Mouse (Mus musculus) G1E (cell line): Measurements from ENCODE around the gene Arsg.

Source experiments
- CTCF ChIP-seq: IDR thresholded peaks from 2 replicates; pipeline ENCODE4 v1.5.1; 2012; ENCODE audit warnings: low read depth, low read length, inconsistent platforms, mixed read lengths
- GATA1 ChIP-seq: IDR thresholded peaks from 2 replicates; pipeline ENCODE4 v1.6.1; 2012; ENCODE audit warnings: borderline replicate concordance, low read length, inconsistent platforms, mixed read lengths
- POLR2AphosphoS5 ChIP-seq: IDR thresholded peaks from 2 replicates; pipeline ENCODE4 v1.6.1; 2012; ENCODE audit warnings: low read depth, low read length, inconsistent platforms; ENCODE audit not compliant: insufficient replicate concordance

DNA sequence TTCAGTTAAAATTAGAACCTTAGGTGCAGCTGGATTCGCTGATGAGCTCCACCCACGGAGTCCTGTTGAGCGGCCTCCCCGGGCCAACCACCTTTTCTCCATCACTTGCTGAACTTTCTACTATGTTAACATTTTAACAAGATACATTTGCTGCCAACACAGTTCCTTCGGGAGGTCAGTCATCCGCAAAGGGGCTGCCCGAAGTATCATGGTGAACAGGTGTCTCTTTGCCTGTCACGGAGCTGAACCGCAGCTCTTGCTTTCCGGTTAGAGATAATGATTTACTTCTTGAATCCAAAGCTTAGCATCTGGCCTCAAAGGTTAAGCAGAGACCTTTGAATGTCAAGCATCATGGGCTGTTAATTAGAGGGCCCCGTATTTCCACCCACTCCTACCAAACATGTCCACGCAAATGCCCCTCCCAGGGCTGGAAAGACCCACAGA is 72.5 kb downstream of the Arsg start:
- no peak for TF ChIP-seq GATA1
- no peak for TF ChIP-seq CTCF
- TF ChIP-seq POLR2AphosphoS5, result no peak
